Mouse (Mus musculus) lung, postnatal 0 days (tissue): Measurements from ENCODE around the gene Lrrc52.

Experiments
- CTCF ChIP-seq: IDR thresholded peaks from 2 replicates; pipeline ENCODE4 v1.5.1; 2016; ENCODE audit warnings: antibody characterized with exemption, mild to moderate bottlenecking
- EP300 ChIP-seq: IDR thresholded peaks from 2 replicates; pipeline ENCODE4 v1.6.1; 2016; ENCODE audit warnings: antibody characterized with exemption, mild to moderate bottlenecking, control low read depth

- TF ChIP-seq CTCF (no peak), EP300 (no peak)
Observed at GRCm38 (mm10) chr1:167511621-167512020, 45.0 kb upstream of the Lrrc52 start.
